Mouse (Mus musculus) layer of hippocampus, adult 8-10 months (tissue): Measurements from ENCODE around the gene Vmn2r85. TPM values are rescaled to one million over a fixed set of nuclear protein-coding genes. Genes with fewer than 3 reads are reported as not detected.
"Not testable (repeated sequence)": the region's sequence is repeated elsewhere in the genome, so short reads cannot be mapped to it uniquely, and the experiment has no call there.

Experiments
- DNase-seq, 2 experiments: peaks; one replicate each; pipeline ENCODE4 v3.0.0; 2022; ENCODE audit warnings: low spot score in 2 of 2
- total RNA-seq, 4 experiments: library from RNA; stranded (reverse); gene quantifications; 2 replicates each; pipeline ENCODE4 v1.2.4; 2022

Gene Vmn2r85
- total RNA-seq, result under 1 TPM; 0.52 to 0.64 (median 0.58) TPM

GRCm38 (mm10) chr10:130429603-130430002 is at the start of gene Vmn2r85:
Gene Vmn2r85 (minus strand): TSS chr10:130429703.
- not testable (repeated sequence) for DNase-seq

GRCm38 (mm10) chr10:130470311-130470760 is 40.8 kb upstream of the Vmn2r85 start:
- DNase-seq, result no peak

- DNase-seq, result not testable (repeated sequence)
These were observed 26.4 kb upstream of the Vmn2r85 start, which contains the start of gene Vmn2r86 for GRCm38 (mm10) chr10:130455950-130456349. Gene Vmn2r86 (minus strand): TSS chr10:130456050.

- no peak for DNase-seq
These were observed 15.3 kb upstream of the Vmn2r85 start for GRCm38 (mm10) chr10:130444776-130445175.

GRCm38 (mm10) chr10:130434185-130434898 is 4.8 kb upstream of the Vmn2r85 start:
- DNase-seq, result not testable (repeated sequence)

- not testable (repeated sequence) for DNase-seq
These were observed 7.1 kb downstream of the Vmn2r85 start for GRCm38 (mm10) chr10:130422368-130422767.

- no peak for DNase-seq
These were observed 9.1 kb downstream of the Vmn2r85 start for GRCm38 (mm10) chr10:130420401-130420800.

- not testable (repeated sequence) for DNase-seq
These were observed 9.5 kb downstream of the Vmn2r85 start for GRCm38 (mm10) chr10:130419954-130420353.

- not testable (repeated sequence) for DNase-seq
These were observed 13.2 kb downstream of the Vmn2r85 start for GRCm38 (mm10) chr10:130416352-130416751.

GRCm38 (mm10) chr10:130412167-130412698 is 17.3 kb downstream of the Vmn2r85 start:
- not testable (repeated sequence) for DNase-seq

- no peak for DNase-seq
These were observed 35.3 kb downstream of the Vmn2r85 start, which contains the start of gene Vmn2r84 for GRCm38 (mm10) chr10:130394232-130394631. Gene Vmn2r84 (minus strand): TSS chr10:130394332.

GRCm38 (mm10) chr10:130375145-130375544 is 54.4 kb downstream of the Vmn2r85 start:
- DNase-seq, result no peak

GRCm38 (mm10) chr10:130372491-130373173 is 56.9 kb downstream of the Vmn2r85 start:
- no peak for DNase-seq

GRCm38 (mm10) chr10:130371644-130372043 is 57.9 kb downstream of the Vmn2r85 start:
- DNase-seq, result no peak

- no peak for DNase-seq
These were observed 59.4 kb downstream of the Vmn2r85 start for GRCm38 (mm10) chr10:130370005-130370682.

- DNase-seq, result no peak
These were observed 61.1 kb downstream of the Vmn2r85 start for GRCm38 (mm10) chr10:130368384-130368783.

- no peak for DNase-seq
These were observed 64.7 kb downstream of the Vmn2r85 start for GRCm38 (mm10) chr10:130364766-130365165.
